7 mouse cellular contexts compared by ENCODE assay signal in the genomic region with DNA sequence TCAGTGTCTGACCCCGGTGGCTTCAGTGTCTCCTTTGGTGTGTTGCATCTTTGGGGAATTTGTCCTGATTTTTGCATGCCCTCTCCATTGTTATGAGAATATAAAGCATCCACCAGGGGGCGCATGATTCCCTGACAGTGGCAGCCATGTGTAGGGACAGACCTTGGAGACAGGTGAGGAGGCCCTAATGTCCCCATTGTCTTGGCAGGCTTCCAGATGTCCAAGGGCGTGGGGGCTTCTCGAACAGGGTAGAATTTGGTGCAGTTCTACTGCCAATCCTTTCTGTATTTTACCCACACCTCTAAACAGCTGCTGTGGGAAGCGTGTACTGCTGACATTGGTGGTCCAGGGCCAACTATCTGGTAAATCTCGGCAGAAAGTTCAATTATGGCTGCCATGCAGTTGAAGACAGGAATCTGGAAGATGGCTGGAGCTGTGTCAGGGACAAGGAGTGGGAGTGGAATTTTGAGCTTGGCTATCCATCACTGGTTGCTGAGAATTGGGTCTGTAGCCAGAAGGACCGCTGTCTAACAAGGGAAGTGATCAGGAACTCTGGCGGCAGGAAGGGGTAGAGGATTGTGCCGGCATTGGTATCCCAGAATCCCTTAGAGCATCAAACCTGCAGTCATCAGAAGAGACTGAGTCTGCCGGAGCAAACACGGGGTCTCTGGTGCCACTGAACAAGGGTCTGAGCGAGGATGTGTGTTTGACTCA. TPM values are rescaled to one million over a fixed set of nuclear protein-coding genes. Genes with fewer than 3 reads are reported as not detected.
DNase-seq lines count a peak whose midpoint lies in the region; ATAC-seq and TF ChIP-seq lines count a peak whose summit lies in the region.

No protein-coding gene starts in this region.

- 62% methylated on average over 12 of the region's 12 CpGs for WGBS in kidney, postnatal 0 days
- 58% methylated on average over 12 of the region's 12 CpGs for WGBS in liver, embryonic 14.5 days (ENCODE audit: insufficient replicate concordance)

- ATAC-seq in kidney, postnatal 0 days (replicated peaks; ENCODE audit: low FRiP score, low read depth) = 0 out of 2 replicates have a peak, but pooled peaks have one; percentile 53
- ATAC-seq in liver, embryonic 14.5 days (ENCODE audit: insufficient read depth) = no peak

- TF ChIP-seq CTCF in ES-Bruce4 (IDR thresholded peaks at IDR 0.05; ENCODE audit: low read depth, low read length) = peak; percentile 75
- peak; percentile 89 for TF ChIP-seq CTCF in kidney, postnatal 0 days (IDR thresholded peaks at IDR 0.05; ENCODE audit: low read depth)
- TF ChIP-seq CTCF in liver, embryonic 14.5 days (IDR thresholded peaks at IDR 0.05; ENCODE audit: low read depth) = peak; percentile 85

- H3K4me3 ChIP-seq in ES-Bruce4 (ENCODE audit: low read depth, low read length) = no peak overlapping the region
- no peak overlapping the region for H3K4me3 ChIP-seq in kidney, postnatal 0 days (replicated peaks; ENCODE audit: low read depth, low read length)
- H3K4me3 ChIP-seq in liver, embryonic 14.5 days (ENCODE audit: insufficient read depth in 1 of 2, low read depth in 2 of 2, low read length in 2 of 2) = no peak overlapping the region

- no peaks in the 10 kb centered on the region for H3K36me3 ChIP-seq in ES-Bruce4 (ENCODE audit: control insufficient read depth, insufficient read depth, low read length, poor library complexity, severe bottlenecking)
- H3K36me3 ChIP-seq in kidney, postnatal 0 days (ENCODE audit: insufficient read depth, low read length) = no peaks in the 10 kb centered on the region
- no peaks in the 10 kb centered on the region for H3K36me3 ChIP-seq in liver, embryonic 14.5 days (replicated peaks; ENCODE audit: control insufficient read depth, insufficient read depth, low read depth)

- no peak overlapping the region for H3K4me2 ChIP-seq in kidney, postnatal 0 days (ENCODE audit: low read length)
- no peak overlapping the region for H3K4me2 ChIP-seq in liver, embryonic 14.5 days (ENCODE audit: low read depth)

- TF ChIP-seq POLR2A in ES-Bruce4 (IDR thresholded peaks at IDR 0.05; ENCODE audit: insufficient read depth, low read length) = no peak

- H3K4me1 ChIP-seq in ES-Bruce4 (ENCODE audit: control insufficient read depth, insufficient read depth, low read length) = no peaks in the 10 kb centered on the region
- H3K4me1 ChIP-seq in kidney, postnatal 0 days (replicated peaks; ENCODE audit: insufficient read depth, low read length) = 0 out of 2 replicates have a peak, but pooled peaks cover 7% of the 10 kb centered on the region
- no peaks in the 10 kb centered on the region for H3K4me1 ChIP-seq in liver, embryonic 14.5 days (replicated peaks; ENCODE audit: control insufficient read depth in 2 of 2, insufficient read depth in 2 of 2, low read length in 1 of 2)

- no peak overlapping the region for H3K9ac ChIP-seq in ES-Bruce4 (ENCODE audit: low read depth, poor library complexity, severe bottlenecking)
- no peak overlapping the region for H3K9ac ChIP-seq in kidney, postnatal 0 days (ENCODE audit: low read depth, low read length)
- no peak overlapping the region for H3K9ac ChIP-seq in liver, embryonic 14.5 days (replicated peaks)

- DNase-seq in A20 (ENCODE audit: low read depth, low spot score) = peak; percentile 72
- DNase-seq in cerebellum, adult 18-20 months = peak; percentile 67 to 73
- DNase-seq in frontal cortex, postnatal 10 days (ENCODE audit: low spot score in 2 of 2) = peak; percentile 18 to 36
- peak; percentile 65 for DNase-seq in kidney, postnatal 0 days (ENCODE audit: low spot score)
- peak; percentile 6 to 29 (median 7) for DNase-seq in liver, embryonic 14.5 days (ENCODE audit: low read depth in 3 of 3, low spot score in 3 of 3)
- DNase-seq in right cerebral cortex, postnatal 4 days = peak; percentile 58

- 0 out of 2 replicates have a peak, but pooled peaks have one; percentile 11 for TF ChIP-seq EP300 in ES-Bruce4 (IDR thresholded peaks at IDR 0.05; ENCODE audit: insufficient read depth, low read depth, low read length)
- TF ChIP-seq EP300 in liver, embryonic 14.5 days (IDR thresholded peaks at IDR 0.05; ENCODE audit: low read depth) = no peak

- no peaks in the 10 kb centered on the region for H3K9me3 ChIP-seq in ES-Bruce4 (replicated peaks; ENCODE audit: control insufficient read depth, insufficient read depth, low read length, poor library complexity, severe bottlenecking)
- no peaks in the 10 kb centered on the region for H3K9me3 ChIP-seq in kidney, postnatal 0 days (replicated peaks; ENCODE audit: low read length)
- no peaks in the 10 kb centered on the region for H3K9me3 ChIP-seq in liver, embryonic 14.5 days (ENCODE audit: control insufficient read depth, low read length)

- H3K27me3 ChIP-seq in ES-Bruce4 (ENCODE audit: control insufficient read depth, insufficient read depth, low read length, poor library complexity, severe bottlenecking) = no peaks in the 10 kb centered on the region; the same call in 1 of the 2 replicates
- H3K27me3 ChIP-seq in kidney, postnatal 0 days (ENCODE audit: insufficient read depth, low read length) = no peaks in the 10 kb centered on the region
- H3K27me3 ChIP-seq in liver, embryonic 14.5 days (ENCODE audit: control insufficient read depth, insufficient read depth, low read length) = peaks cover 2% of the 10 kb centered on the region

- no peak overlapping the region for H3K27ac ChIP-seq in ES-Bruce4 (ENCODE audit: insufficient read depth, low read length)
- no peak overlapping the region for H3K27ac ChIP-seq in kidney, postnatal 0 days
- no peak overlapping the region for H3K27ac ChIP-seq in liver, embryonic 14.5 days

RNA-seq across cellular contexts. Expression of a gene that starts 29.8 kb away (rescaled TPM):
- 0.42 TPM in 1 of 2 replicates, not detected in the other for polyA plus RNA-seq in ES-Bruce4 (2011; ENCODE audit: insufficient read depth, insufficient read length, low read depth, missing spikeins)
- 0.74 and 0.95 TPM in 2 replicates for polyA plus RNA-seq in kidney, postnatal 0 days (2015; fragmentation: Nextera tagmentation; extraction: Ambion mirVana)
- polyA plus RNA-seq in liver, embryonic 14.5 days (2012; rRNA removed) = 1.0 and 1.2 TPM in 2 replicates
- polyA plus RNA-seq in liver, embryonic 14.5 days (2014; fragmentation: Nextera tagmentation; extraction: Ambion mirVana) = 1.2 and 2.3 TPM in 2 replicates

RNA-seq across cellular contexts. Expression of a gene that starts 46.3 kb away (rescaled TPM):
- not detected in 2 replicates for polyA plus RNA-seq in ES-Bruce4 (2011; ENCODE audit: insufficient read depth, insufficient read length, low read depth, missing spikeins)
- polyA plus RNA-seq in kidney, postnatal 0 days (2015; fragmentation: Nextera tagmentation; extraction: Ambion mirVana) = 3.0 and 3.1 TPM in 2 replicates
- 0.02 TPM in 1 of 2 replicates, not detected in the other for polyA plus RNA-seq in liver, embryonic 14.5 days (2012; rRNA removed)
- not detected in 2 replicates for polyA plus RNA-seq in liver, embryonic 14.5 days (2014; fragmentation: Nextera tagmentation; extraction: Ambion mirVana)

Comparison
In these comparisons a context has a peak if more than half of its experiments do, and no peak if none do; other contexts are left out.
1. DNase-seq: peak in every context shown above with its lines; median percentile 72 in A20; 70 in cerebellum, adult 18-20 months; 65 in kidney, postnatal 0 days; 58 in right cerebral cortex, postnatal 4 days; 27 in frontal cortex, postnatal 10 days; 7 in liver, embryonic 14.5 days.